Mouse (Mus musculus) heart, adult 2 months (tissue): Measurements from ENCODE around the gene Il21r.

Experiments
- CTCF ChIP-seq: fragments of 200-600 bp; IDR thresholded peaks from 2 replicates; pipeline ENCODE4 v1.8.1; 2022; ENCODE audit warnings: antibody characterized with exemption, mild to moderate bottlenecking, moderate library complexity
- POLR2A ChIP-seq: fragments of 200-500 bp; IDR thresholded peaks from 2 replicates; pipeline ENCODE4 v1.6.1; 2011; ENCODE audit warnings: mild to moderate bottlenecking, low read depth, low read length, control low read depth; ENCODE audit not compliant: insufficient read depth

DNA sequence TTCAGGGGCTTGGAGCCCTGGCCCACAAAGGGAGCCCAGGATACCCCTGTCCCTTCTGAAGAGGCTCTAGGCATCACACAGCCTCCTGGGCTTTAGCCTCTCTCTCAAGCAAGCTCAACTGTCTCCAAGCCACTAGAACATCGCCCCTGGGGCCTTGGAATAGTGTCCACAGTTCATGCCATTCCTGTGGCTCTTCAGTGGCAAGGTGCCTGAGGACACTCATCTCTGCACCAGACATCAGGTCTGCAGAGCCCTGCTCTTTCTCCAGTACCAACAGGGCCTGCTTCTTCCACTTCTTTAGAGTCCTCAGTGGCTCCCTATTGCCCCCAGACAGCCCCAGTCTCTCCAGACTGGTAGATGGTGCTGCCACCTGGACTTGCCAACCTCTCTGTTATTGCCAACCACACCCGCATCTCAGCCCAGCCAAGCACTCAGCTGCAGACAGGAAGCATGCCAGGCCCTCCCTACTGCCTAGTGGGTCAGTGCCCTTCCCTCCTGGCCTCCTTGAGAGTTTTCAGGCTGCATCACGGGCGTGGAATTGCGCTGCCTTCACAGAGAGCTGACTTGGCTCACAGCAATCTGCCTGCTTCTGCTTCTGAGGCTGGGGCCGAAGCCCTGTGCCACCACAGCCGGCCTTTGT lies 43.0 kb upstream of the Il21r start:
- TF ChIP-seq CTCF (no peak), POLR2A (no peak)
